Mouse (Mus musculus): ENCODE measurements around the gene Pgap3.

GRCm38 (mm10) chr11:98360866-98361521 is 39.3 kb downstream of the Pgap3 start:
- TF ChIP-seq CTCF (IDR thresholded peaks at IDR 0.05; ENCODE audit: extremely low read depth, insufficient read depth, insufficient read length, insufficient replicate concordance) (no peak), POLR2A (IDR thresholded peaks at IDR 0.05; ENCODE audit: low read depth, low read length) (no peak)
